In the genomic region with DNA sequence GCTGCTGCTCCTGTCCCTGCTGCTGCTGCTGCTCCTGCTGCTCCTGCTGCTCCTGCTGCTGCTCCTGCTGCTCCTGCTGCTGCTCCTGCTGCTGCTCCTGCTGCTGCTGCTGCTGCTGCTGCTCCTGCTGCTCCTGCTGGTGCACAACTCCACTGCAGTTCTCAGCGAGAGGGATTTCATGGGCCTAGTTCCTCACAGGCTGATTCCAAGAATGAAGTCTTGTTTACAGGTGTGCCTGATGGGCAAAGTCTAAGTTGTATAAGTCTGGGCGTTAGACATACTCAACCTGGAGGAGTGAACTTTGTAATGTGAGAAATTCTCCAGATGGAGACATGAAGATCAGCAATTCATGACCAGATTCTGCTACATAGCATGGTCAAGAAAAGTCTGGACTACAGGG, we compare ENCODE assay signal across 36 mouse cellular contexts. TPM values are rescaled to one million over a fixed set of nuclear protein-coding genes. Genes with fewer than 3 reads are reported as not detected.
A peak's percentile ranks its signal among the peaks of the same experiment; 100 is the strongest.
DNase-seq lines count a peak whose midpoint lies in the region; ATAC-seq and TF ChIP-seq lines count a peak whose summit lies in the region.
"Had no signal": no experiment of that assay in that cellular context is flagged by ENCODE, and none has a peak within 500 bp of the region (broad histone marks: within the 10 kb centered on the region; RNA-seq: fewer than 3 reads in every experiment).

No protein-coding gene starts in this region.

- no peak overlapping the region for H3K4me3 ChIP-seq in kidney, adult 2 months (ENCODE audit: insufficient read depth, low read depth, low read length)
- H3K4me3 ChIP-seq in kidney, embryonic 16.5 days (ENCODE audit: low read length) = no peak overlapping the region
- H3K4me3 ChIP-seq in liver, embryonic 13.5 days (replicated peaks) = no peak overlapping the region
- no peak overlapping the region for H3K4me3 ChIP-seq in intestine, postnatal 0 days (ENCODE audit: low read depth, low read length)
- H3K4me3 ChIP-seq: erythroblast, embryonic 14.5 days; forebrain, embryonic 12.5 days; hindbrain, embryonic 13.5 days; limb, embryonic 10.5 days; limb, embryonic 15.5 days had no signal

- TF ChIP-seq POLR2A in kidney, adult 2 months (IDR thresholded peaks at IDR 0.05; ENCODE audit: low read depth, low read length) = no peak

- no peak overlapping the region for H3K27ac ChIP-seq in kidney, adult 2 months (ENCODE audit: insufficient read depth, low read depth, low read length)
- no peak overlapping the region for H3K27ac ChIP-seq in kidney, embryonic 16.5 days (ENCODE audit: low read length)
- peak overlapping the region; percentile 29; the same call in 1 of the 2 replicates for H3K27ac ChIP-seq in liver, embryonic 13.5 days
- peak overlapping the region; percentile 52; the same call in 1 of the 2 replicates for H3K27ac ChIP-seq in intestine, postnatal 0 days (ENCODE audit: low read depth, low read length)
- H3K27ac ChIP-seq: forebrain, embryonic 12.5 days; hindbrain, embryonic 13.5 days; limb, embryonic 10.5 days; limb, embryonic 15.5 days had no signal

- no peaks in the 10 kb centered on the region for H3K4me1 ChIP-seq in kidney, adult 2 months (ENCODE audit: control insufficient read depth, insufficient read depth, low read length)
- no peaks in the 10 kb centered on the region for H3K4me1 ChIP-seq in kidney, embryonic 16.5 days (ENCODE audit: insufficient read depth, low read length)
- H3K4me1 ChIP-seq in liver, embryonic 13.5 days (replicated peaks) = peaks cover 62% of the 10 kb centered on the region
- peaks cover 2% of the 10 kb centered on the region; the same call in 1 of the 2 replicates for H3K4me1 ChIP-seq in intestine, postnatal 0 days (replicated peaks; ENCODE audit: control insufficient read depth, insufficient read depth, low read length)
- H3K4me1 ChIP-seq: forebrain, embryonic 12.5 days; hindbrain, embryonic 13.5 days; limb, embryonic 15.5 days had no signal

- peak; percentile 69 for DNase-seq in kidney, adult 2 months
- DNase-seq in liver, embryonic 13.5 days = no peak
- no peak for DNase-seq in liver
- no peak for DNase-seq in gastrocnemius, postnatal 10 days
- DNase-seq: adrenal gland, postnatal 25 days; cerebellum, adult 2 months; cerebellum, postnatal 14 days; forebrain, postnatal 0 days; gastrocnemius, postnatal 25 days; heart, adult 18-20 months; heart, postnatal 36 days; kidney, postnatal 25 days; lung, postnatal 36 days; right cerebral cortex, postnatal 25 days; spleen, adult 18-20 months; thymus, postnatal 4 days had no signal

- no peak for ATAC-seq in kidney, embryonic 16.5 days (ENCODE audit: low FRiP score, low TSS enrichment)
- no peak for ATAC-seq in liver, embryonic 13.5 days (ENCODE audit: low read depth)
- peak; percentile 88 for ATAC-seq in intestine, postnatal 0 days
- ATAC-seq in cerebellum, adult (ENCODE audit: insufficient number of reproducible peaks, low FRiP score, low TSS enrichment) = no peak
- ATAC-seq: CD4-positive, CD25-positive, alpha-beta regulatory T cell, adult 4 months; forebrain, postnatal 0 days; midbrain, embryonic 16.5 days had no signal

- no peaks in the 10 kb centered on the region for H3K36me3 ChIP-seq in kidney, adult 2 months (ENCODE audit: control insufficient read depth, insufficient read depth, low read length)
- H3K36me3 ChIP-seq in kidney, embryonic 16.5 days (ENCODE audit: insufficient read depth, low read length) = no peaks in the 10 kb centered on the region
- H3K36me3 ChIP-seq in liver, embryonic 13.5 days = no peaks in the 10 kb centered on the region
- no peaks in the 10 kb centered on the region for H3K36me3 ChIP-seq in intestine, postnatal 0 days (ENCODE audit: control insufficient read depth, insufficient read depth)
- H3K36me3 ChIP-seq: forebrain, embryonic 12.5 days; hindbrain, embryonic 13.5 days; limb, embryonic 10.5 days; limb, embryonic 15.5 days had no signal

- H3K27me3 ChIP-seq in kidney, adult 2 months (replicated peaks; ENCODE audit: control insufficient read depth, insufficient read depth, low read length) = no peaks in the 10 kb centered on the region
- no peaks in the 10 kb centered on the region for H3K27me3 ChIP-seq in kidney, embryonic 16.5 days (ENCODE audit: insufficient read depth, low read length)
- no peaks in the 10 kb centered on the region for H3K27me3 ChIP-seq in liver, embryonic 13.5 days
- H3K27me3 ChIP-seq in intestine, postnatal 0 days (replicated peaks; ENCODE audit: control insufficient read depth, insufficient read depth, low read length) = no peaks in the 10 kb centered on the region
- H3K27me3 ChIP-seq: forebrain, embryonic 12.5 days; hindbrain, embryonic 13.5 days; limb, embryonic 15.5 days had no signal

- no peaks in the 10 kb centered on the region for H3K9me3 ChIP-seq in kidney, embryonic 16.5 days (ENCODE audit: low read length)
- no peaks in the 10 kb centered on the region for H3K9me3 ChIP-seq in liver, embryonic 13.5 days (replicated peaks)
- H3K9me3 ChIP-seq in intestine, postnatal 0 days (ENCODE audit: control insufficient read depth) = no peaks in the 10 kb centered on the region
- H3K9me3 ChIP-seq: forebrain, embryonic 12.5 days; hindbrain, embryonic 13.5 days; limb, embryonic 10.5 days; limb, embryonic 15.5 days had no signal

- 41% methylated on average over 2 of the region's 2 CpGs for WGBS in kidney, adult 2 months
- WGBS in kidney, embryonic 16.5 days = 61% methylated on average over 2 of the region's 2 CpGs
- WGBS in liver, embryonic 13.5 days (ENCODE audit: insufficient replicate concordance) = 68% methylated on average over 2 of the region's 2 CpGs
- WGBS in intestine, postnatal 0 days = 24% methylated on average over 2 of the region's 2 CpGs

- TF ChIP-seq CTCF in kidney, adult 2 months (conservative IDR thresholded peaks at IDR 0.05; ENCODE audit: insufficient read depth, insufficient read length, low read depth, low read length) = no peak
- peak; percentile 62 for TF ChIP-seq CTCF in intestine, postnatal 0 days (IDR thresholded peaks at IDR 0.05; ENCODE audit: low read depth)

- H3K9ac ChIP-seq in kidney, embryonic 16.5 days (replicated peaks; ENCODE audit: low read length) = no peak overlapping the region
- no peak overlapping the region for H3K9ac ChIP-seq in liver, embryonic 13.5 days
- no peak overlapping the region for H3K9ac ChIP-seq in intestine, postnatal 0 days (ENCODE audit: low read depth, low read length)
- H3K9ac ChIP-seq: forebrain, embryonic 12.5 days; forebrain, postnatal 0 days; hindbrain, embryonic 13.5 days; limb, embryonic 15.5 days had no signal

- H3K4me2 ChIP-seq in kidney, embryonic 16.5 days (replicated peaks; ENCODE audit: low read depth, low read length) = no peak overlapping the region
- no peak overlapping the region for H3K4me2 ChIP-seq in liver, embryonic 13.5 days
- peak overlapping the region; percentile 44 for H3K4me2 ChIP-seq in intestine, postnatal 0 days (replicated peaks; ENCODE audit: low read depth)
- H3K4me2 ChIP-seq: forebrain, embryonic 12.5 days; heart, embryonic 11.5 days; hindbrain, embryonic 13.5 days; limb, embryonic 15.5 days; midbrain, embryonic 11.5 days had no signal

RNA-seq across cellular contexts. Expression of gene Ctss, which starts 1.9 kb away (rescaled TPM):
- polyA plus RNA-seq in kidney, adult 2 months (2012; rRNA removed) = 8.2 and 18.1 TPM in 2 replicates
- 12.1 and 12.4 TPM in 2 replicates for polyA plus RNA-seq in kidney, embryonic 16.5 days (2015; fragmentation: Nextera tagmentation; extraction: Ambion mirVana)
- 19.8 and 20.8 TPM in 2 replicates for polyA plus RNA-seq in liver, embryonic 13.5 days (2015; fragmentation: Nextera tagmentation; extraction: Ambion mirVana)
- 195 and 202 TPM in 2 replicates for polyA plus RNA-seq in intestine, postnatal 0 days (2015; fragmentation: Nextera tagmentation; extraction: Ambion mirVana)
- total RNA-seq in gastrocnemius, postnatal 10 days (2021) = 1 to 10 TPM; 5.1 to 6.8 TPM

RNA-seq across cellular contexts. Expression of gene Ctsk, which starts 25.6 kb away (rescaled TPM):
- 6.5 and 8.2 TPM in 2 replicates for polyA plus RNA-seq in kidney, adult 2 months (2012; rRNA removed)
- polyA plus RNA-seq in kidney, embryonic 16.5 days (2015; fragmentation: Nextera tagmentation; extraction: Ambion mirVana) = 5.6 and 8.9 TPM in 2 replicates
- polyA plus RNA-seq in liver, embryonic 13.5 days (2015; fragmentation: Nextera tagmentation; extraction: Ambion mirVana) = 1.7 and 1.9 TPM in 2 replicates
- polyA plus RNA-seq in intestine, postnatal 0 days (2015; fragmentation: Nextera tagmentation; extraction: Ambion mirVana) = 9.1 and 9.8 TPM in 2 replicates
- total RNA-seq in gastrocnemius, postnatal 10 days (2021) = 100 to 1,000 TPM in 1 of 2 experiments, 10 to 100 TPM in 1; 31.4 to 178 TPM
- polyA plus RNA-seq: erythroblast, embryonic 14.5 days had no signal

RNA-seq across cellular contexts. Expression of gene Hormad1, which starts 34.8 kb away (rescaled TPM):
- not detected in 2 replicates for polyA plus RNA-seq in kidney, adult 2 months (2012; rRNA removed)
- polyA plus RNA-seq in kidney, embryonic 16.5 days (2015; fragmentation: Nextera tagmentation; extraction: Ambion mirVana) = 0.17 TPM in 1 of 2 replicates, not detected in the other
- polyA plus RNA-seq in liver, embryonic 13.5 days (2015; fragmentation: Nextera tagmentation; extraction: Ambion mirVana) = 0.12 TPM in 1 of 2 replicates, not detected in the other
- not detected in 2 replicates for polyA plus RNA-seq in intestine, postnatal 0 days (2015; fragmentation: Nextera tagmentation; extraction: Ambion mirVana)
- total RNA-seq in gastrocnemius, postnatal 10 days (2021) = not detected
- total RNA-seq: adrenal gland, postnatal 25 days; forebrain, postnatal 0 days; gastrocnemius, postnatal 25 days; heart, adult 18-20 months; heart, postnatal 36 days; left cerebral cortex, postnatal 10 days; neutrophil, adult 5-6 weeks had no signal
- polyA plus RNA-seq: CD4-positive, CD25-positive, alpha-beta regulatory T cell, adult 4 months; cerebellum, adult 2 months; cortical plate, adult 2 months; embryonic facial prominence, embryonic 14.5 days; erythroblast, embryonic 14.5 days; forebrain, embryonic 12.5 days; forebrain, postnatal 0 days; heart, embryonic 11.5 days; heart, embryonic 16.5 days; hindbrain, embryonic 13.5 days; limb, embryonic 10.5 days; limb, embryonic 15.5 days; liver, embryonic 16.5 days; lung, embryonic 16.5 days; midbrain, embryonic 11.5 days; midbrain, embryonic 16.5 days; neural tube, embryonic 11.5 days had no signal

Comparison
In these comparisons a context has a peak if more than half of its experiments do, and no peak if none do; other contexts are left out.
1. H3K27ac ChIP-seq: peak in liver, embryonic 13.5 days (single experiment) and intestine, postnatal 0 days (single experiment); none in kidney, adult 2 months (single experiment) and kidney, embryonic 16.5 days (single experiment).